Mouse (Mus musculus): ENCODE results near the gene 2310057J18Rik. TPM values are rescaled to one million over a fixed set of nuclear protein-coding genes. Genes with fewer than 3 reads are reported as not detected.

The 2310057J18Rik gene
- polyA plus RNA-seq, 1 experiment from 2014 or later = not detected

Other genes starting within 250 kb of the 2310057J18Rik start
- 2.1 and 2.7 TPM in 2 replicates for gene Soga3, start 157.5 kb upstream of the 2310057J18Rik start, polyA plus RNA-seq (2015; fragmentation: Nextera tagmentation; extraction: Ambion mirVana)
- 0.52 and 0.56 TPM in 2 replicates for gene Gm49353, start 212.7 kb upstream of the 2310057J18Rik start, polyA plus RNA-seq (2015; fragmentation: Nextera tagmentation; extraction: Ambion mirVana)
- 3.0 TPM in 2 replicates for gene 9330159F19Rik, start 225.3 kb upstream of the 2310057J18Rik start, polyA plus RNA-seq (2015; fragmentation: Nextera tagmentation; extraction: Ambion mirVana)

Measured in stomach, embryonic 16.5 days (tissue).